ENCODE assay signal across 9 mouse cellular contexts in the genomic region with DNA sequence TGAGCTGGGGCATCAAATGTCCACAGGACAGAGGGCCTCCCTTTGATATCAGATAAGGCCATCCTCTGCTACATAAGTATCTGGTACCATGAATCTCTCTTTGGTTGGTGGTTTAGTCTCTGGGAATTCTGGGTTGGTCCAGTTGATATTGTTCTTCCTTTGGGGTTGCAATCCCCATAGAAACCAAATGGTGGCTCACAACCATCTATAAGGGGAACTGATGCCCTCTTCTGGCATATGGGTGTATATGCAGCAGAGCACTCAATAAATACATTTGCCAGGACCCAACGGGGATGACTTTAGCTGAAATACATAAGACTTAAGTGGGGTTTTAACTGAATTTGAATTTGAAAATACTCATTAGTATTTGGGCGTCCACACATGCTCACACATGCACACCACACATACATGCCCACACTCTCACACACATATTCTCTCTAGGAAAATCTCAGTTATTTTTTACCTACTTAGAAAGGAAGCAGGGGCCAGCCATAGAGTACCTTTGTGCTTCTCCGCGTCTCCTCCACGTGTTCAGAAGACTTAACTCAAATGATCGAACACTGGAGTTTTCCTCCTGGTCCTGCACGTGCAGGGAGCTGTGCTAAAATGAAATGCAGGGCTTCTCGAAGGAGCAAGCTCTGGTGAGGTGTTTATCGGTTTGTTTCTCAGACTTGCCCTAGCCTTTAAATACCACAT. TPM values are rescaled to one million over a fixed set of nuclear protein-coding genes. Genes with fewer than 3 reads are reported as not detected.
DNase-seq lines count a peak whose midpoint lies in the region; ATAC-seq lines count a peak whose summit lies in the region.
"Had no signal": no experiment of that assay in that cellular context is flagged by ENCODE, and none has a peak within 500 bp of the region (broad histone marks: within the 10 kb centered on the region; RNA-seq: fewer than 3 reads in every experiment).

No protein-coding gene starts in this region.

- no peak for ATAC-seq in liver, embryonic 11.5 days (replicated peaks; ENCODE audit: low FRiP score)
- ATAC-seq in erythroblast, adult 5-6 weeks (replicated peaks; ENCODE audit: low FRiP score, poor library complexity, severe bottlenecking): peak; percentile 66
- 0 out of 2 replicates have a peak, but pooled peaks have one; percentile 2 for ATAC-seq in hindbrain, embryonic 13.5 days (ENCODE audit: low FRiP score)

- H3K9me3 ChIP-seq in liver, embryonic 11.5 days (ENCODE audit: control insufficient read depth, low read length): no peaks in the 10 kb centered on the region
- H3K9me3 ChIP-seq in hindbrain, embryonic 13.5 days: no peaks in the 10 kb centered on the region

- no peak overlapping the region for H3K9ac ChIP-seq in liver, embryonic 11.5 days (ENCODE audit: low read depth, low read length)
- no peak overlapping the region for H3K9ac ChIP-seq in hindbrain, embryonic 13.5 days

- H3K4me2 ChIP-seq in liver, embryonic 11.5 days: no peak overlapping the region
- H3K4me2 ChIP-seq in hindbrain, embryonic 13.5 days: no peak overlapping the region

- no peak overlapping the region for H3K4me3 ChIP-seq in liver, embryonic 11.5 days (ENCODE audit: low read depth, low read length)
- H3K4me3 ChIP-seq in hindbrain, embryonic 13.5 days: no peak overlapping the region
- H3K4me3 ChIP-seq: erythroblast, embryonic 14.5 days had no signal

- intact Hi-C loops in left cerebral cortex, postnatal 14 days (cut with DNase I): loop anchor here (5.0 to 10.0 kb wide), 2 partner anchors 82 to 251 kb away; partner anchors contain the start of genes Cgas, Gm17324 and Mto1

- WGBS in liver, embryonic 11.5 days: 45% methylated on average over 9 of the region's 9 CpGs
- 53% methylated on average over 9 of the region's 9 CpGs for WGBS in hindbrain, embryonic 13.5 days

- H3K36me3 ChIP-seq in liver, embryonic 11.5 days (ENCODE audit: control insufficient read depth, insufficient read depth, low read length): no peaks in the 10 kb centered on the region
- no peaks in the 10 kb centered on the region for H3K36me3 ChIP-seq in hindbrain, embryonic 13.5 days

- H3K27me3 ChIP-seq in liver, embryonic 11.5 days (replicated peaks; ENCODE audit: control insufficient read depth, insufficient read depth, low read length): no peaks in the 10 kb centered on the region
- H3K27me3 ChIP-seq in hindbrain, embryonic 13.5 days: peaks cover 8% of the 10 kb centered on the region; the same call in 1 of the 2 replicates

- no peak overlapping the region for H3K27ac ChIP-seq in liver, embryonic 11.5 days (ENCODE audit: low read depth, low read length)
- H3K27ac ChIP-seq in hindbrain, embryonic 13.5 days: no peak overlapping the region

- H3K4me1 ChIP-seq in liver, embryonic 11.5 days (replicated peaks; ENCODE audit: control insufficient read depth, insufficient read depth, low read length): peaks cover 17% of the 10 kb centered on the region
- peaks cover 20% of the 10 kb centered on the region for H3K4me1 ChIP-seq in hindbrain, embryonic 13.5 days (replicated peaks)

- DNase-seq in liver: peak; percentile 36
- no peak for DNase-seq in liver, embryonic 11.5 days (ENCODE audit: low spot score)
- DNase-seq in T-cell, adult 2 months (ENCODE audit: low spot score): peak; percentile 69
- DNase-seq in left cerebral cortex, postnatal 14 days (ENCODE audit: low spot score in 2 of 2): peak; percentile 62 to 86
- DNase-seq in naive thymus-derived CD4-positive, alpha-beta T cell, adult 2 months (ENCODE audit: low read depth): peak; percentile 88
- peak; percentile 17 to 34 for DNase-seq in thymus, postnatal 36 days

RNA-seq across cellular contexts. Expression of gene Gsta4, which starts 11.5 kb away (rescaled TPM):
- 33.3 and 40.6 TPM in 2 replicates for polyA plus RNA-seq in liver, embryonic 11.5 days (2014; fragmentation: Nextera tagmentation; extraction: Ambion mirVana)
- total RNA-seq in erythroblast, adult 5-6 weeks (2015; ENCODE audit: low replicate concordance): 1.7 TPM in 1 of 2 replicates, not detected in the other
- total RNA-seq in erythroblast, adult 5-6 weeks (2017; ENCODE audit: low replicate concordance): not detected in 2 replicates
- polyA plus RNA-seq in hindbrain, embryonic 13.5 days (2015; fragmentation: Nextera tagmentation; extraction: Ambion mirVana): 27.5 and 34.4 TPM in 2 replicates
- total RNA-seq in left cerebral cortex, postnatal 14 days (2021): 10 to 100 TPM; 34.9 to 36.3 TPM

RNA-seq across cellular contexts. Expression of gene Gsta1, which starts 36.4 kb away (rescaled TPM):
- polyA plus RNA-seq in liver, embryonic 11.5 days (2014; fragmentation: Nextera tagmentation; extraction: Ambion mirVana): not detected in 2 replicates
- not detected in 2 replicates for total RNA-seq in erythroblast, adult 5-6 weeks (2015; ENCODE audit: low replicate concordance)
- not detected in 2 replicates for total RNA-seq in erythroblast, adult 5-6 weeks (2017; ENCODE audit: low replicate concordance)
- not detected in 2 replicates for polyA plus RNA-seq in hindbrain, embryonic 13.5 days (2015; fragmentation: Nextera tagmentation; extraction: Ambion mirVana)
- total RNA-seq in left cerebral cortex, postnatal 14 days (2021): not detected
- polyA plus RNA-seq: erythroblast, embryonic 14.5 days had no signal

Comparison
In these comparisons a context has a peak if more than half of its experiments do, and no peak if none do; other contexts are left out.
1. RNA of gene Gsta4, which starts 11.5 kb away (total RNA-seq): 34.9 to 36.3 TPM in left cerebral cortex, postnatal 14 days; 1.7 TPM in erythroblast, adult 5-6 weeks; every median in the first group is over 10 times any median in the second.